Mouse (Mus musculus): ENCODE results near the gene Fam178b.

The Fam178b gene

DNA sequence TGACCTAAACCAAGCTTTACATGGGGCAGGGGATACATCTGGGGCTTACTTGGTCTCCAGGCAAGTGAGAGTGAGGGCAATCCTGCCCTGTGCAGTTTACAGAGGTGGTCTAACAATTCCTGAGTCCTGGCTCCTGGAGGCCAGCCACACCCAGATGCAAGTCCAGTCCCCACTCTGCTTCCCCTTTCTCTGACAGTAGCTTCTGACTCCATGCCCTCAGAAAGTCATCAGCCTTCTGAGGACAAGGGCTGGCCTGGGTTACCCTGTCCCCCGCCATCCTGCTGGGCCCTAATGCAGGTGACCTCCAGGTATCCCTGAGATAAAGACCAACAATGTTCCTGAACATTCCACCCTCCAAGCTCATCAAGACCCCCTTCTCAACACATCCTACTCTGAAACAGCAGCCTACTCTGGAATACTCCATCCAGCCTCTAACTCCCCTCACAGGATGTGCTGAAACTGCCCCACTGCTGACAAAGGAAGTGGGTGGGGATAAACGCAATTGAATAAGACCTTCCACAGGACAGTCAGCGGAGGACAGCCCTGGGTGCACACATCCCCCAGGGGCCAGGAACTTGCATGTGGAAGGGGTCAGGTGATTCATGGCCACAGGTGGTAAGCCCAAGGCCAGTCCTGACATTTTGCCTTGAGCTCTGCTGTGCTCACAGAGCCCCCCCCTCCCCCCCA is 52.8 kb downstream of the Fam178b start:
- no peak for DNase-seq (ENCODE audit: low read depth)

DNA sequence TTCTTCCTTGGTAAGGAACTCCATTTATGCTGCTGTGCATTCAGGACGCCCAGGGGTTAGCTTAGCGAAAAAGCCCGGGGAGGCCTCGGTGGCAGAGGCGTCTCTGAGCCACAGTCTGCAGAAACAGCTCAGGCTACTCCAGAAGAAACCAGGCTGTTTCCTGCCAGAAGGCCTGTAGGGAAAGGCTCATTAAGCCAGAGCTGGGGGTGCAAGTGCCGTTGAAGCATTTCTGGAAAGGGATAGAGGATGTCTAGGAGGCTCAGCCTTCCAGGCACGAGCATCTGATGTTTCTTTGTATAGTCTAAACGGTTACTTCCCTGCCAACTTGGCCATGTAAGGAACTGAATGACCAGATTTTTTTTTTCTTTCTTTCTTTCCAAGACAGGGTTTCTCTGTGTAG is 54.4 kb downstream of the Fam178b start:
- no peak for DNase-seq (ENCODE audit: low read depth)

DNA sequence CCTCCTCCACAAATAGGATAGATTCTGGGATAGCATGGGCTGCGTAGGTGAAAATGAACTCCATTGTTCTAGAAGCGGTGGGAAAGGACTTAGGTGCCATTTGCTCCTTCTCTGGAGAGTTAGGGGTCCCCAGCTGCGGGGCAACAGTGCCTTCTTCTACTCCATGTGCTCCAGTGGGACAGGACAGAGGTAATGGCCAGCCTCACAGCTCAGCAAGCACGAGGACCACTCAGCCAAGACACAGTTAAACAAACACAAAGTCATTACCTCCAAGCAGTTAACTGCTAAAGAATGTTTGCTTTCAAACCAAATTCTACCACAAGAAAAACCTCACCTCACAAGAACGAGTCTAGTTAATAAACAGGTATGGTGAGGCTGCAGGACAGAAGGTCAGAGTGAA is 57.5 kb downstream of the Fam178b start:
- no peak for DNase-seq (ENCODE audit: low read depth)

DNA sequence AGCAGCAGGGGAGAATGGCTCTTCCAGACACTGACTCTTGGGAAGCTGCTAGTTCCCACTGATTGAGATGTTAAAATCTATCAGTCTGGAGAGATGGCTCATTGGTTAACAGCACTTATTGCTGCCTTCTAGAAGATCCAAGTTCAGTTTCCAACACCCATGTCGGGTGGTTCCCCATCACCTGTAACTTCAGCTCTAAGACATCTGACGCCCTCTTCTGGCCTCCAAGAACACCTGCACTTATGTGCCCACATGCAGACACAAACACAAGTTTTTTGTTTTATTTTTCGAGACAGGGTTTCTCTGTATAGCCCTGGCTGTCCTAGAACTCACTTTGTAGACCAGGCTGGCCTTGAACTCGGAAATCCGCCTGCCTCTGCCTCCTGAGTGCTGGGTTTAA is 67.0 kb downstream of the Fam178b start:
- peak; percentile 26 for DNase-seq (ENCODE audit: low read depth)

DNA sequence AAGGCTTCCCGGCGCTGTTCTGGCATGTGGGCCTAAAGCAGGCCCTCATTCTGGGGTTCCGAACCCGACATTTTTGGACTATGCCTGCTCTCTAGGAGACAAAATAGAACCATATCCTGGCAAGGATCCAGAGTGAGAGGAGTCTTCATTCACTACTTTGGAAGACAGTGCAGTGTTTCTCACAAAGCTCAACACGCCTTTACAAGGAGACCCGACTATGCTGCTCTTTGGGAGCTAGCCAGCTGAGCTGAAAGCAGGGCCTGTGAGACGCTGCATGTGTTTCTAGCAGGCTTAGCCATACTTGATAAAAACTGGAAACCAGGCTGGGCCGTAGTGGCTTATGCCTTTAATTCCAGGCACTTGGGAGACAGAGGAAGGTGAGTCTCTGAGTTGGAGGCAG is 67.8 kb downstream of the Fam178b start:
- no peak for DNase-seq (ENCODE audit: low read depth)

DNA sequence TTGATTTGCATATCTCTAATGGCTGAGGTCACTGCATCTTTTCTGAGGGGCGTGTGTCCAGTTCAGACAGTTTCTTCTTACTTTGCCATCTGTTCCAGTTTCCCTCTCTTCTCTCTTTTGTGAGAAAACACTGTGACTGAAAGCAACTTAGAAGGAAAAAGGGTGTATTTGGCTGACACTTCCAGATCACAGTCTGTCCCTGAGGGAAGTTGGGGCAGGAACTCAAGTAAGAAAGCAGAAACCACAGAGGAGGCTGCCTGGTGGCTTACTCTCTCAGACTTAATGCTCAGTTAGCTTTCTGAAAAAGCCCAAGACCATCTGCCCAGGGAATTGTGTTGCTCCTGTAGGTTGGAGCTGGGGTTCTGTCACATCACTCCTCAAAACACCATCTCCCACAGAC is 68.4 kb downstream of the Fam178b start:
- no peak for DNase-seq (ENCODE audit: low read depth)

DNA sequence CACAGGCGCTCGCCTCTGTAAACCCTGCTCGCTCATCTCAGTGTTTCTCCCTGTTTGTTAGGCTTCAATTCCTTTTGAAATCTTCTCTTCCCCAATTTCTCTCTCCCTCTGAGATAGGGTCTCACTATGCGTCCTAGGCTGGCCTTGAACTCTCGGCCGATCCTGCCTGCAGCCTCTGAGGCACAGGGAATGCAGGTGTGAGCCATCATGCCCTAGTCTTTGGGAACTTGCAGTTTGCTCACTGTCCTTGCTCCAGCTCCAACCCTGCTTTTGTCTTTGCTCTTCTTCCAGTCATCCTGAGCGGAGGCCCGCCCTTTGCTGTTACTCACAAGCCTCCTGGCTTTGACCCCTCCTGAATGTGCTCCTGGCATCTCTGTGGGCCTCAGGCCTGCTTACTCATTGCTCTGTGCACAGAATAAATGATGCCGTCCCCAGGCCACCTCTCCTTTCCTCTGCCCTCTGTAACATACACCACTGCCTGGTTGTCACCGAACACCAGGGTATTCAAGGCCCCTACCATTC is 69.5 kb downstream of the Fam178b start:
- DNase-seq (ENCODE audit: low read depth) = no peak

DNA sequence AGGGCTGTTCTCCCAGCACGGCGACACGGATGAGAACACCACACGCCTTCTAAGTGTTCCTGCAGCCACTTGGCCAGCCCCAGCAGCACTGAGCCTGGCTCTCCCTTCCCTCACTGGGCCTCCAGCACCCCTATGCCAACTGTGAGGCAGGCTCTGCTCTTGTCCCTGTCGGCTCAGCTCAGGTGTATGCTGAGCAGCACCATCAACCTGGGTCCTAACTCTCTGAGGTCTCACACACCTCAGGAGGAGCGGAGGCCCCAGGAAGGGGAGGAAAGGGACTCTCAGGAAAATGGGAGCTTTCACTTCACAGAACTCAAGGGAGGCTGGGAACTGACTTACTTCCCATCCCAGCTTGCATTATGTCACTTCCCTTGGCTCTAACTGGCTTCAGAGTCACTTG is 70.6 kb downstream of the Fam178b start:
- DNase-seq (ENCODE audit: low read depth) = no peak

DNA sequence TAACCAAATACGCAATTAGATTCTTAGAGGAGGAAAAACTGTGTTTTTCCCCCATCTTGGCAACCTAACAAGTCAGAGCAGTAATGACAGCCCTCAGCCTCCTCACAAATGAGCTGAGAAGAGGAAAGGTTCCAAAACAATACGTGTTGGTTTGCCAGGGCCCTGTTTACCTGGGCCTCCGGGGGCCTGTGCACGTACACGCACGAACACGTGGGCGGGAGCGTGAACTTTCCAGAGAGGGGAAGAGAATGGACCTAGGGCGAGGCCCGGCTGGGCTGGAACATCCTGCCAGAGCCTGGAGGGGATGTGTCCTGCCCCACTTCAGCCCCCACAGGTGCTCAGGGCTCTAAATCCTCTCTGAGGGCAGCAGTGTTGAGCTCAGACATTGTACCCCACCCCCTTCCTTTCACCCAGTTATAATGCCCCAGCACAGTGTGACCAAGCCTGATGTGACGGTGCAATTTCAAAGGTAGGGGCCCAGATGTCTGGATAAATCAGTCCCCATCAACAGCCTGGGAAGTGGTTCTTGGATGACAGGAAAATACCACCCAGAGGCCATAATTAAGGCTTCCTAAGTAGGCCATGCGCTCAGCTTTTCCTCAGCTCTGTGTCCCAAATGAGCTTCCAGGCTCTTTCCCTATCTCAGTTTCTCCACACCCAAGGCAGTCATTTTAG is 71.4 kb downstream of the Fam178b start:
- DNase-seq (ENCODE audit: low read depth) = peak; percentile 51

DNA sequence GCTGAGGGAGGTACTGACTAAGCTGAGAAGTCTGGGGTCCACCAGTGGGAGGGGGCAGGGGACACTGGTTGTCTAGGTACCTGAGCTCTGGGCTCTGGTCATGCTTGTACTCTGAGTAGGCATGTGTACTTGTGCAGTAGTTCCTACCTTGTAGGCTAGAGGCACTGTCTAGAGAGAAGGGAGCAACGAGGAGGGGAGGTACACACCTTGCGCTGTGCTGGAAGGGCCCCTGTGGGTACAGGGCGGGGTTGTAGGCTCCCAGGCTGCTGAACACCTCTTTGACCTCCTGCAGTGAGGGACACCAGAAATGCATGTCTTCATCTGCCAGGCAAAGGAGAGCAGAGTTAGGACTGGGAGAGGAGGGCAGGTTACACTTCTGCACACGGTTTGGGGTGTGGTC is 74.8 kb downstream of the Fam178b start:
- DNase-seq (ENCODE audit: low read depth) = no peak

DNA sequence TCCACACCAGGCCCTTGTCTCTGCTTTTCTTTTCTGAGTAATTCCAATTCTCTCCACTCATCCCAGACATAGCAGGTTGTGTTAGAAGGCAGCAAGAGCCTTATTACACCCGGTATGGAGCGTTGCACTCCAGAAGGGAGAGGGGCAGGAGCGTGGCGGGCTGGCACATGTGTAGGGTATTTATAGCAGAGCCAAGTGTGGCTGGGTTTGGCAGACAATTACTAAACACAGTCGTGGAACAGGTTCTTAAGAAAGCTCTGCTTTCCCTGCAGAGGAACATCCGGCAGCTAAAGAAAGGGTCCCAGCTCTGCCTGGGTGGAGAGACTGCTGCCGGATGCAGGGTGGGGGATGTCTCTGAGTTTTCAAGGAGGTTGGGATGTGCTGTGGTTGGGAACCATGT is 76.0 kb downstream of the Fam178b start:
- no peak for DNase-seq (ENCODE audit: low read depth)

DNA sequence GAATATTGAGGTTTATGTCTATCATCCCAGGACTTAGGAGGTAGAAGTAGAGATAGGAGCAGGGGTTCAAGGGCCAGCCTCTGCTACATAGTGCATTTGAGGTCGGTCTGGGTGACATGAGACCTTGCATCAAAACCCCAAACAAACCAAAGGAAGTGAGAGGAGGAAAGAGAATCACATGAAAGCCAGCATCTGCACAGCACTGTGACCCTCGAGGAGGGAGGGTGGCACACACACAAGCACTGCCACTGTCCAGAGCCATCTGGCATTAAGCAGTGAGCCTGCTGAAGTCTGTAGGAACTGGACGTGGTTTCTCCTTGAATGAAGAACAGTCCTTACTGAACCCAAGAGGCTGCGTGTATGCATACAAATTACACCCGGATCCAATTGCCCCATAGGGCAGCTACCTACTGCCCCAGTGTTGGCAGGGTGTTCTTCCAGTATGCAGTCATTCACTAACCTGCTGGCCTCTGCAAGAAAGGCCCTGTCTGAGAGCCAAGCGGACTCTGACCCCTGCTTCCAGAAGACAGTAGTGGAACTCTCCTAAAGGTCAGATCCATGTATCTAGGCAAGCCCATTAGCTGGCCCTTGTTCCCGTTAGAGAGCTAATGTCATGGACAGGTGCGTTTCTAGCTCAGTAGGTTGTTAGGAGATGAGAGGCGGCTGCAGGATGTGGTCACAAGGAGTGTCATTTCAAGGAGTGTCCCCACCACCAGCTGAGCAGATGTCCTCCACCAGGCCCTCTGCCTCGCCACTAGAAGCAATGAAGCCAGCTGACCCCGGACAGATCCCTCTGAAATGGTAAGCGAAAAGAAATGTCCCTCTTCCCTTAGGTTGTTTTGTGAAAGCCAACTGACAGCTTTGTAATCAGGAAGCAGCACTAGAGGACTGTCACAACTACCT is 78.5 kb downstream of the Fam178b start:
- peak; percentile 10 for DNase-seq (ENCODE audit: low read depth)

DNA sequence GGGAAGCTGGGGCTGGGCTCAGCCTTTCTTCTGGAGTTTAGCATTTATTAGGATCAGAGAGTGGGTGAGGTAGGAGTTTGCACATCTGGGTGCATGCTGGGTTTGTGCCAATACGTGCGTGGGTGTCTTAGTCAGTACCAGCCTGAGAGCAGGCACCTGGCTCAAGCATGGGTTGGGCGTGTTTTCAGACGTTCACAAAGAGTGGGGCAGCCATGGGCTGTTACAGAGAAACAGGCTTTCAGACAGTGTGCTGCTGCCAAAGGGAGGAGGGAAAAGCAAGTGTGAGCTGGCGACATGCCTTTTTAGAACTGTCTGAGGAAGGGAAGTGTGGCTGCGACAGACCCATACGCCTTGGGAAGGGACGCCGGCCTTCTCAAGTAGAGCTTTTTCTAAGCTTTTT is 79.6 kb downstream of the Fam178b start:
- no peak for DNase-seq (ENCODE audit: low read depth)

DNA sequence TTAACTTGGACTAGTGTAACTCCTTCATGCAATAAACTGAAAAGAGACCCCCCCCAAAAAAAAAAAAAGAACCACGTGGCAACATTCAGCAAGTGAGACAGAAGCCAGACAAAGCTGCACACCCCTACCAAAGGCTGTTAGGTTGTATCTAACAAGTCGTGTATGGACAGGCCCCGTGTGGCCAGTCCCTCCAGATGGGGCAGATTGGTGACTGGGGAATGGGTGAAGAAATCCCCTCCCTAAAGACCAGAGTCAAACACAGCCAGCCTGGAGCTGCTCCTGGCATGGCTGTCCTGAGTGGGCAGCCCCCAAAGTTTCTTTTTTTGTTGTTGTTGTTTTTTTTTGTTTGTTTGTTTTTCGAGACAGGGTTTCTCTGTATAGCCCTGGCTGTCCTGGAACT is 80.7 kb downstream of the Fam178b start:
- no peak for DNase-seq (ENCODE audit: low read depth)

DNA sequence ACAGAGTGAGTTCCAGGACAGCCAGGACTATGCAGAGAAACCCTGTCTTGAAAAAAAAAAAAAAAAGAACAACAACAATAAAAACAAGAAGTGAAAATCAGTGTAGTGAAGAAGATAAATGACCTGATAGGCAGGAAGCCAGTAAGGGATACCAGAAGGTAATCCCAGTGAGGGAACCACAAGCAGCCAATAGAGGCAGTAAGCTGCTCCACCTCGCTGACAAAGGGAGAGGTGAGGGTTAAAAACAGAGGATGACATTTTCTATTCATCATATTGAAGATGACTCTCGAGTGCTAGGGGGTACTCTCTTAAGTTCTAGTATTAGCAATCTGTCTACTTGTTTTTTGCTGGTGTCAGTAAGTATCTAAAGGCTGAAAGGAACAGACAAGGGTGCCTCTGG is 84.6 kb downstream of the Fam178b start:
- no peak for DNase-seq (ENCODE audit: low read depth)

DNA sequence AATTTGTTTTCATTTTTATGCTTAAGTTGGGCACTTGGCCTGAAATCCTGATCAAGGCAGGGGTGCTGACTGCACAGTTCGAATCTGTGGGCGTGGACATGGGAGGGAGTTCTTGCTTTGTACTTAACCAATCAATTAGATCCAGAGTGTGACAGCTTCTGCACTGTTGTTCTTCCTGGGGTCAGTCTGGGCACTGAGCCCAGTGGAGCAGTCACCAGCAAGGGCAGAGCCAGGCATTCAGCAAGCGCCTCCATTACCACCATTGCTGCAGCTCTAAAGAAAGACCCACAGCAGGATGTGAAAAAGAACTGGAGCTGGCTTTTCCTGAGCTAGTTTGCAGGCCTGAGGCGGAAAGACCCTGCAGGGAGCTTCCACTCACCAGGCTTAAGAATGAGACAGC is 86.9 kb downstream of the Fam178b start:
- no peak for DNase-seq (ENCODE audit: low read depth)

DNA sequence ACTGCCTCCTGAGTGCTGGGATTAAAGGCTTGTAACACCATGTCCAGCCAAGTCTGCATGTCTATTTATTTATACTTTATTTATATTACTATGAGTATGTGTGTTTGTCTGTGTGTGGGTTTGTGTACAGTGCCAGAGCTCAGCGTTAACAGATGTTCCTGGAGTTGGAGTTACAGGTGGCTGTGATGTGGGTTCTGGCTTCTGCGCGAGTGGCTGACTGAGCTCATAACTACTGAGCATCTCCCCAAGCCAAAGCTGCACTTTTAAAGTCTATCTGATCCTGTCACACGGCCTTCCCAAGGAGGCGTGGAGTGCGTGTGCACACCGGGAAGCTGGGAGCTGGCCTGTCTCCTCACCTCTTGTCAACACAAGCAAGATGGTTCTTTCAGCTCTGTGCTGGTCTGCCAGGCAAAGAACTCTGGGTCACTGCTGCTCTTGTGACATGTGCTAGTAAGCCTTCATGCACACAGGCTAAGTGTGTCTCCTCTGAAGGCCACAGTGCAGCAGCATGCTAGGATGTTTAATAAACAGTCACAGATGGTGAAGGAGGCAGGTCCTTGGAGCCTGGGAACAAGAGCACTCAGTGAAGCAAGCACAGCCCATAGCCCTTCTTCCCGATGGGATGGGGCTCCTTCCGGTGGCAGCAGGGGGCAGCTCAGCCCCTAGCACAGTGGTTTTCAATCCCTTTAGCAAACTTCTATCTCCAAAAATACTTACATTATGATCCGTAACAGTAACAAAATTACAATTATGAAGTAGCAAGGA is 87.6 kb downstream of the Fam178b start:
- no peak for DNase-seq (ENCODE audit: low read depth)

DNA sequence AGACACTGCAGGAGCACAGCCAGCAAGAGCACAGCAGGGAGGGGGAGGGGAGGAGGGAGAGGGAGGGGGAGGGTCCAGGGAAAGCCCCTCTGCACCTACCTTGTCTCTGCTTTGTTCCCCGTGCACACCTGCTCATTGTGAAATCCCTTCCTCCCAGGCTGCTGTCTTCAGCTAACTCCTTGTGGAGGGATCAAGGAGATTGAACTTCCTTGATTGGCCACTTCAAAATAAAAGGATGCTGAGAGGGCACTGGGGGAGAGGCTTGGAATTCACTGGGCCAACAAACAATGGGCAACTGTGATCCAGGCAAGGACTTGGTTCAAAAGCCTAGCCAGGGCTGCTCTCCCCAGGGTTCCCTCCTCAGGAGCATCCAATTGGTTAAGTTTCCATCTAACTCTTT is 89.9 kb downstream of the Fam178b start:
- DNase-seq (ENCODE audit: low read depth) = no peak

DNA sequence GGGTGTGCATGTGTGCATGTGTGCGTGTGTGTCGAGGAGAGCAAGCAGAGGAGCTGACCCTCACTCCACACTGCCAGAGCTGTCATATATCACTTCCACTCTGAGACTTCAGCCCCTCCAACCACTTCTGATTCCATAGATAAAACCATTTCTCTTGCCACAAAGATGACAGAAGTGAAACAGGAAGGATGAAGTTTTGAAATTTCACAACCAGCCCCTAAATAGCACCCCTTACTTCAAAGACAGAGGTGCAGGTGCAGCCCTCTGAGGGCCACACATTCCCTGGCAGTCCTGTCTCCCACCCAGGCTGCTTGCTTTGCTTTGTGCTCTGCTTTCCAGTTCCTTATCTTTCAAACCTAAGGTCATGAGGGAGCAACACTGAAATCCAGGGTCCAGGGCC is 91.6 kb downstream of the Fam178b start:
- no peak for DNase-seq (ENCODE audit: low read depth)

DNA sequence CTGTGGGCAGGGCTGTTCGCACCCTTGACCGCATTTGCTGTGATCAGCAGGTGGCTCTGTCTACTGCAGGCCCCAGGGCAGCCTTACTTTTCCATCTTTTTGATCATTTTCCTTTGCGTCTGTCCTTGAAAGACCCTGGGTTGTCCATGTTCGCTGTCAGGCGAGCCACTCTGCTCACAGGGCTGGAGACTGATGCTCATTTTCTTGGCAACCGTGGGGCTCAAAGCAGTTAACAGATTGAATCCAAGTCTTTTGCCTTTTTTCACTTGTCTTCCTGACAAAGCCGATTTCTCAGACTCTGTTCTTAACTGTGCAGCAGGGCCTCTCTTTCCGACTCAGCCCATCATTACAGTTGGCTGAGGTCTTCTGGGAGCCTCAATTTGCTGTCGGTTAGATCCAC is 92.3 kb downstream of the Fam178b start:
- DNase-seq (ENCODE audit: low read depth) = no peak

DNA sequence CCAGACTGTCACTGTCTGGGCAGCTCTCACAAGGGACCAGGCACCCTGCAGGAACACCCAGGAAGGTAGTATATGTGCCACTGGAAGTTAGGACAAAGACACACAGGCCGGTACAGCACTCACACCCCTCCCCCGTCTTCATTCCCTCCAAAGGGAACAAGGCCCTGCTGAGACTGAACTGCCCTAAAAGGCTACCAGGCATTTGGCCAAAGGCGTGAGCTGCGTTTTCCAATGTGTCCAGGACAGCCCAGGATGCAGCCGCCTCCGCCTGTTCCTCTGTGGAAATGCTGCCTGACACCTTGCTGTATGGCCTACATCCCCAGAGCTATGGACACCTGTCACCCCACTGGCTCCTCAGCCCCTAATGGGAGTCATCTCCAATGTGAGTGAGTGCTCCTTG is 93.5 kb downstream of the Fam178b start:
- no peak for DNase-seq (ENCODE audit: low read depth)

Data from induced T-regulatory cell, adult 2 months (primary cell).